ENCODE assay signal across 32 mouse cellular contexts in the genomic region with DNA sequence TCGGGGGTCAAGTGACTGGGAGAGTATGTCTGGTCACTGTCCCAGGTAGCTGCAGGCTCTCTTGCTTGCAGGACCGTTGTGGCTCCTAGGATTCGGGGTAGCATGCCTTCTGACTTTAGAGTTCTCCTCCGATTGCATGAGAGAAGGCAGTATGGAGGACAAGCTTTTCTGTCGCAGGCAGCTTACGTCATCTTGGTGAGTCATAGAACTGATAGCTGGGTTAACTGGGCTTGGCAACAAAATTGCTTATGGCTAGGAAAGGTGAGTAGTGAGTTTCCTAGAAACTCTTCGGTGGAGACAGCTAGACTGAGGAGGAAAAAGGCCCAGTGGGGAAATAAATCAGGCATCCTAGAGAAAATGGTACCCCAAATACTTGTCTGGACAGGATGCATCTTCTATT.
"Had no signal": no experiment of that assay in that cellular context is flagged by ENCODE, and none has a peak within 500 bp of the region (broad histone marks: within the 10 kb centered on the region; RNA-seq: fewer than 3 reads in every experiment).

No protein-coding gene starts in this region.

- H3K4me3 ChIP-seq: limb, embryonic 10.5 days; limb, embryonic 12.5 days; limb, embryonic 13.5 days; limb, embryonic 15.5 days; liver, embryonic 12.5 days; liver, embryonic 13.5 days; liver, embryonic 15.5 days; lung, embryonic 15.5 days; megakaryocyte, embryonic 14.5 days; midbrain, embryonic 10.5 days; midbrain, embryonic 12.5 days; midbrain, embryonic 13.5 days; midbrain, embryonic 15.5 days; neural tube, embryonic 12.5 days; neural tube, embryonic 13.5 days had no signal

- H3K27ac ChIP-seq: limb, embryonic 10.5 days; limb, embryonic 12.5 days; limb, embryonic 13.5 days; limb, embryonic 15.5 days; liver, embryonic 12.5 days; liver, embryonic 13.5 days; liver, embryonic 14.5 days; liver, embryonic 15.5 days; lung, embryonic 15.5 days; macrophage; midbrain, embryonic 10.5 days; midbrain, embryonic 12.5 days; midbrain, embryonic 13.5 days; midbrain, embryonic 15.5 days; neural tube, embryonic 12.5 days; neural tube, embryonic 13.5 days had no signal

- H3K9ac ChIP-seq: limb, embryonic 12.5 days; limb, embryonic 13.5 days; limb, embryonic 15.5 days; liver, embryonic 12.5 days; liver, embryonic 13.5 days; liver, embryonic 14.5 days; liver, embryonic 15.5 days; liver, postnatal 0 days; lung, embryonic 14.5 days; lung, embryonic 15.5 days; midbrain, embryonic 12.5 days; midbrain, embryonic 13.5 days; midbrain, embryonic 15.5 days; neural tube, embryonic 12.5 days; neural tube, embryonic 13.5 days had no signal

- H3K9me3 ChIP-seq: limb, embryonic 10.5 days; limb, embryonic 12.5 days; limb, embryonic 13.5 days; limb, embryonic 15.5 days; liver, embryonic 12.5 days; liver, embryonic 13.5 days; liver, embryonic 15.5 days; lung, embryonic 15.5 days; midbrain, embryonic 10.5 days; midbrain, embryonic 12.5 days; midbrain, embryonic 13.5 days; midbrain, embryonic 15.5 days; neural tube, embryonic 12.5 days; neural tube, embryonic 13.5 days had no signal

- H3K4me1 ChIP-seq: limb, embryonic 10.5 days; limb, embryonic 12.5 days; limb, embryonic 13.5 days; limb, embryonic 15.5 days; liver, embryonic 12.5 days; liver, embryonic 13.5 days; liver, embryonic 15.5 days; lung, embryonic 15.5 days; megakaryocyte, embryonic 14.5 days; midbrain, embryonic 10.5 days; midbrain, embryonic 12.5 days; midbrain, embryonic 13.5 days; midbrain, embryonic 15.5 days; neural tube, embryonic 12.5 days; neural tube, embryonic 13.5 days had no signal

- H3K36me3 ChIP-seq: limb, embryonic 10.5 days; limb, embryonic 12.5 days; limb, embryonic 13.5 days; limb, embryonic 15.5 days; liver, embryonic 12.5 days; liver, embryonic 13.5 days; liver, embryonic 15.5 days; lung, embryonic 15.5 days; midbrain, embryonic 10.5 days; midbrain, embryonic 12.5 days; midbrain, embryonic 13.5 days; midbrain, embryonic 15.5 days; neural tube, embryonic 12.5 days; neural tube, embryonic 13.5 days had no signal

- H3K4me2 ChIP-seq: limb, embryonic 12.5 days; limb, embryonic 13.5 days; limb, embryonic 15.5 days; liver, embryonic 11.5 days; liver, embryonic 12.5 days; liver, embryonic 13.5 days; liver, embryonic 15.5 days; lung, embryonic 14.5 days; lung, embryonic 15.5 days; midbrain, embryonic 11.5 days; midbrain, embryonic 12.5 days; midbrain, embryonic 13.5 days; midbrain, embryonic 15.5 days; neural tube, embryonic 12.5 days; neural tube, embryonic 13.5 days had no signal

- H3K27me3 ChIP-seq: limb, embryonic 12.5 days; limb, embryonic 13.5 days; limb, embryonic 15.5 days; liver, embryonic 12.5 days; liver, embryonic 13.5 days; liver, embryonic 15.5 days; lung, embryonic 15.5 days; megakaryocyte, embryonic 14.5 days; midbrain, embryonic 12.5 days; midbrain, embryonic 13.5 days; midbrain, embryonic 15.5 days; neural tube, embryonic 12.5 days; neural tube, embryonic 13.5 days had no signal

- ATAC-seq: liver, embryonic 12.5 days; liver, postnatal 0 days; lung, postnatal 0 days; midbrain, embryonic 13.5 days; midbrain, embryonic 15.5 days; midbrain, embryonic 16.5 days had no signal

- DNase-seq: left cerebral cortex, postnatal 4 days; liver; liver, embryonic 13.5 days; liver, postnatal 0 days; lung, adult 18-20 months; lung, adult 2 months; lung, embryonic 14.5 days; lung, postnatal 10 days; lung, postnatal 14 days; lung, postnatal 36 days; lung, postnatal 4 days; midbrain, embryonic 14.5 days had no signal
